ENCODE assay signal across 19 mouse cellular contexts in genomic region chr2:179080462-179081274, GRCm38 (mm10).
DNase-seq lines count a peak whose midpoint lies in the region; ATAC-seq lines count a peak whose summit lies in the region.
"Had no signal": no experiment of that assay in that cellular context is flagged by ENCODE, and none has a peak within 500 bp of the region (broad histone marks: within the 10 kb centered on the region; RNA-seq: fewer than 3 reads in every experiment).

No protein-coding gene starts in this region.

- DNase-seq in embryonic facial prominence, embryonic 14.5 days (ENCODE audit: low spot score), result peak; percentile 34
- no peak for DNase-seq in embryonic facial prominence, embryonic 10.5 days (ENCODE audit: low spot score)
- peak; percentile 73 to 79 for DNase-seq in kidney, postnatal 25 days
- no peak for DNase-seq in testis, postnatal 14 days (ENCODE audit: low spot score)
- no peak for DNase-seq in ovary, postnatal 10 days (ENCODE audit: low spot score)
- DNase-seq in adrenal gland, adult 18-20 months (ENCODE audit: low spot score in 2 of 2), result no peak
- DNase-seq: adrenal gland, postnatal 25 days; cerebellum, adult 8-10 months; cerebellum, postnatal 36 days; gastrocnemius, postnatal 36 days; lung, adult 2 months; lung, postnatal 14 days had no signal

- H3K4me3 ChIP-seq in embryonic facial prominence, embryonic 14.5 days (ENCODE audit: low read depth, low read length), result no peak overlapping the region
- H3K4me3 ChIP-seq in embryonic facial prominence, embryonic 10.5 days, result no peak overlapping the region
- no peak overlapping the region for H3K4me3 ChIP-seq in kidney, embryonic 14.5 days (ENCODE audit: low read length)
- H3K4me3 ChIP-seq: forebrain, embryonic 15.5 days; hindbrain, embryonic 15.5 days; limb, embryonic 12.5 days; liver, embryonic 12.5 days had no signal

- 0 out of 2 replicates have a peak, but pooled peaks cover 3% of the 10 kb centered on the region for H3K27me3 ChIP-seq in embryonic facial prominence, embryonic 14.5 days (replicated peaks; ENCODE audit: control insufficient read depth, insufficient read depth, low read length)
- no peaks in the 10 kb centered on the region for H3K27me3 ChIP-seq in embryonic facial prominence, embryonic 10.5 days (replicated peaks; ENCODE audit: low read depth, poor library complexity, severe bottlenecking)
- H3K27me3 ChIP-seq in kidney, embryonic 14.5 days (ENCODE audit: control insufficient read depth, insufficient read depth, low read length), result no peaks in the 10 kb centered on the region
- H3K27me3 ChIP-seq: forebrain, embryonic 15.5 days; hindbrain, embryonic 15.5 days; liver, embryonic 12.5 days had no signal

- 52% methylated on average over 13 of the region's 13 CpGs for WGBS in embryonic facial prominence, embryonic 14.5 days
- WGBS in embryonic facial prominence, embryonic 10.5 days, result 78% methylated on average over 13 of the region's 13 CpGs
- 56% methylated on average over 13 of the region's 13 CpGs for WGBS in kidney, embryonic 14.5 days

- H3K4me2 ChIP-seq in embryonic facial prominence, embryonic 14.5 days (ENCODE audit: low read depth, low read length), result no peak overlapping the region
- no peak overlapping the region for H3K4me2 ChIP-seq in kidney, embryonic 14.5 days (replicated peaks; ENCODE audit: low read depth, low read length)
- H3K4me2 ChIP-seq: forebrain, embryonic 15.5 days; hindbrain, embryonic 15.5 days; limb, embryonic 12.5 days; liver, embryonic 12.5 days had no signal

- no peaks in the 10 kb centered on the region for H3K9me3 ChIP-seq in embryonic facial prominence, embryonic 14.5 days (ENCODE audit: control insufficient read depth, low read length)
- H3K9me3 ChIP-seq in embryonic facial prominence, embryonic 10.5 days, result no peaks in the 10 kb centered on the region
- H3K9me3 ChIP-seq in kidney, embryonic 14.5 days (ENCODE audit: control insufficient read depth, low read length), result no peaks in the 10 kb centered on the region
- H3K9me3 ChIP-seq: forebrain, embryonic 15.5 days; hindbrain, embryonic 15.5 days; limb, embryonic 12.5 days; liver, embryonic 12.5 days had no signal

- 0 out of 2 replicates have a peak, but pooled peaks have one; percentile 53 for ATAC-seq in embryonic facial prominence, embryonic 14.5 days (ENCODE audit: low read depth)
- ATAC-seq in hematopoietic stem cell, adult 5-6 weeks (replicated peaks in 1 of 2; ENCODE audit: insufficient read depth in 1 of 2, low FRiP score in 2 of 2, low TSS enrichment in 1 of 2, low read depth in 1 of 2, poor library complexity in 2 of 2, severe bottlenecking in 2 of 2), result peak; percentile 86 to 89
- peak; percentile 43; the same call in 1 of the 2 replicates for ATAC-seq in kidney, embryonic 14.5 days (ENCODE audit: low FRiP score, low TSS enrichment)
- ATAC-seq: activated CD4-positive, CD25-positive, alpha-beta regulatory T cell, adult 4 months; forebrain, embryonic 15.5 days; liver, embryonic 12.5 days had no signal

- no peak overlapping the region for H3K9ac ChIP-seq in embryonic facial prominence, embryonic 14.5 days (ENCODE audit: low read depth, low read length)
- no peak overlapping the region for H3K9ac ChIP-seq in kidney, embryonic 14.5 days (ENCODE audit: low read depth, low read length)
- H3K9ac ChIP-seq: forebrain, embryonic 15.5 days; hindbrain, embryonic 15.5 days; limb, embryonic 12.5 days; liver, embryonic 12.5 days had no signal

- no peaks in the 10 kb centered on the region for H3K36me3 ChIP-seq in embryonic facial prominence, embryonic 14.5 days (ENCODE audit: control insufficient read depth, insufficient read depth, low read length)
- no peaks in the 10 kb centered on the region for H3K36me3 ChIP-seq in embryonic facial prominence, embryonic 10.5 days (replicated peaks)
- H3K36me3 ChIP-seq in kidney, embryonic 14.5 days (ENCODE audit: control insufficient read depth, insufficient read depth, low read length), result no peaks in the 10 kb centered on the region
- H3K36me3 ChIP-seq: forebrain, embryonic 15.5 days; hindbrain, embryonic 15.5 days; limb, embryonic 12.5 days; liver, embryonic 12.5 days had no signal

- peaks cover 5% of the 10 kb centered on the region; the same call in 1 of the 2 replicates for H3K4me1 ChIP-seq in embryonic facial prominence, embryonic 14.5 days (ENCODE audit: control insufficient read depth, insufficient read depth, low read length)
- H3K4me1 ChIP-seq in embryonic facial prominence, embryonic 10.5 days, result peaks cover 4% of the 10 kb centered on the region
- H3K4me1 ChIP-seq in kidney, embryonic 14.5 days (ENCODE audit: control insufficient read depth, insufficient read depth, low read length), result 0 out of 2 replicates have a peak, but pooled peaks cover 10% of the 10 kb centered on the region
- H3K4me1 ChIP-seq: forebrain, embryonic 15.5 days; liver, embryonic 12.5 days had no signal

- H3K27ac ChIP-seq in embryonic facial prominence, embryonic 14.5 days (replicated peaks; ENCODE audit: low read depth, low read length), result no peak overlapping the region
- no peak overlapping the region for H3K27ac ChIP-seq in embryonic facial prominence, embryonic 10.5 days (replicated peaks)
- no peak overlapping the region for H3K27ac ChIP-seq in kidney, embryonic 14.5 days (ENCODE audit: low read depth, low read length)
- H3K27ac ChIP-seq: forebrain, embryonic 15.5 days; hindbrain, embryonic 15.5 days; limb, embryonic 12.5 days; liver, embryonic 12.5 days had no signal

Comparison
In these comparisons a context has a peak if more than half of its experiments do, and no peak if none do; other contexts are left out.
1. DNase-seq: peak in embryonic facial prominence, embryonic 14.5 days (single experiment) and kidney, postnatal 25 days (2 of 2); none in embryonic facial prominence, embryonic 10.5 days (single experiment), testis, postnatal 14 days (single experiment), ovary, postnatal 10 days (single experiment) and adrenal gland, adult 18-20 months (0 of 2).
2. Peak in every context shown above with its lines, with median percentiles within 50 percentile points of each other: ATAC-seq.